Mouse (Mus musculus): ENCODE data around the gene Trim16. TPM values are rescaled to one million over a fixed set of nuclear protein-coding genes. Genes with fewer than 3 reads are reported as not detected.

Trim16 gene
- 24.2 TPM for polyA plus RNA-seq (2012; fragmentation: generic; extraction: Trizol)
- long read RNA-seq, experiment 1, transcript Trim16-201 (6 exons, 3,906 nt), result major isoform, 29 of 37 reads
- long read RNA-seq, experiment 1, partial matches to known transcripts, result 0 of 37 reads
- long read RNA-seq, experiment 1, other reads (novel, unspliced or antisense), result 7 of 37 reads
- long read RNA-seq, experiment 2, transcript Trim16-201 (6 exons, 3,906 nt), result major isoform, 591 of 663 reads
- long read RNA-seq, experiment 2, partial matches to known transcripts, result 3 of 663 reads
- long read RNA-seq, experiment 2, other reads (novel, unspliced or antisense), result 62 of 663 reads

- Histone ChIP-seq H3K79me2 (ENCODE audit: control insufficient read depth, insufficient read depth) (peaks cover 48% of the 10 kb centered on the region), H3K36me3 (ENCODE audit: control insufficient read depth, insufficient read depth) (peaks cover 21% of the 10 kb centered on the region), H3K27me3 (ENCODE audit: control insufficient read depth, insufficient read depth, insufficient read length) (no peaks in the 10 kb centered on the region), H3K4me3 (ENCODE audit: insufficient read depth, poor library complexity, severe bottlenecking) (peak within 1 kb of the TSS; percentile 77), H3ac (ENCODE audit: control insufficient read depth, insufficient read length, low read depth) (peak within 1 kb of the TSS; percentile 84), H3K79me3 (ENCODE audit: low read depth) (peaks cover 42% of the 10 kb centered on the region)
- TF ChIP-seq MYOD1 (IDR thresholded peaks at IDR 0.05; ENCODE audit: control insufficient read depth, insufficient read length, low read depth), result peak; percentile 97
- no peak for TF ChIP-seq FOSL1 (IDR thresholded peaks at IDR 0.05; ENCODE audit: insufficient read depth, low read length, poor library complexity, severe bottlenecking)
- no peak for TF ChIP-seq MYOG (IDR thresholded peaks at IDR 0.05; ENCODE audit: control insufficient read depth, extremely low read depth, insufficient read length)
- TF ChIP-seq USF1 (IDR thresholded peaks at IDR 0.05; ENCODE audit: low read depth), result peak; percentile 86
- peak; percentile 74 for TF ChIP-seq MAX (IDR thresholded peaks at IDR 0.05)
- TF ChIP-seq CTCF (IDR thresholded peaks at IDR 0.05; ENCODE audit: control insufficient read depth, insufficient read depth, insufficient read length), result no peak
- TF ChIP-seq CEBPB (IDR thresholded peaks at IDR 0.05; ENCODE audit: low read depth), result no peak
Observed at GRCm38 (mm10) chr11:62820059-62820541, at the start of gene Trim16. Gene Trim16, plus strand, starts transcription at chr11:62820231.

- Histone ChIP-seq H3ac (ENCODE audit: control insufficient read depth, insufficient read length, low read depth) (no peak overlapping the region), H3K4me3 (ENCODE audit: insufficient read depth, poor library complexity, severe bottlenecking) (no peak overlapping the region), H3K79me3 (ENCODE audit: low read depth) (no peaks in the 10 kb centered on the region), H3K36me3 (ENCODE audit: control insufficient read depth, insufficient read depth) (no peaks in the 10 kb centered on the region), H3K27me3 (ENCODE audit: control insufficient read depth, insufficient read depth, insufficient read length) (no peaks in the 10 kb centered on the region), H3K79me2 (ENCODE audit: control insufficient read depth, insufficient read depth) (no peaks in the 10 kb centered on the region)
- TF ChIP-seq USF1 (IDR thresholded peaks at IDR 0.05; ENCODE audit: low read depth), result no peak
- TF ChIP-seq CEBPB (IDR thresholded peaks at IDR 0.05; ENCODE audit: low read depth), result no peak
- TF ChIP-seq MAX (IDR thresholded peaks at IDR 0.05), result no peak
- TF ChIP-seq CTCF (IDR thresholded peaks at IDR 0.05; ENCODE audit: control insufficient read depth, insufficient read depth, insufficient read length), result no peak
- no peak for TF ChIP-seq FOSL1 (IDR thresholded peaks at IDR 0.05; ENCODE audit: insufficient read depth, low read length, poor library complexity, severe bottlenecking)
- no peak for TF ChIP-seq MYOG (IDR thresholded peaks at IDR 0.05; ENCODE audit: control insufficient read depth, extremely low read depth, insufficient read length)
- no peak for TF ChIP-seq MYOD1 (IDR thresholded peaks at IDR 0.05; ENCODE audit: control insufficient read depth, insufficient read length, low read depth)
Observed at GRCm38 (mm10) chr11:62776510-62776909, 43.5 kb upstream of the Trim16 start.

- Histone ChIP-seq H3K79me2 (ENCODE audit: control insufficient read depth, insufficient read depth) (no peaks in the 10 kb centered on the region), H3K79me3 (ENCODE audit: low read depth) (no peaks in the 10 kb centered on the region), H3K27me3 (ENCODE audit: control insufficient read depth, insufficient read depth, insufficient read length) (peaks cover 4% of the 10 kb centered on the region), H3ac (ENCODE audit: control insufficient read depth, insufficient read length, low read depth) (no peak within 1 kb of the TSS), H3K4me3 (ENCODE audit: insufficient read depth, poor library complexity, severe bottlenecking) (no peak within 1 kb of the TSS), H3K36me3 (ENCODE audit: control insufficient read depth, insufficient read depth) (no peaks in the 10 kb centered on the region)
- TF ChIP-seq FOSL1 (IDR thresholded peaks at IDR 0.05; ENCODE audit: insufficient read depth, low read length, poor library complexity, severe bottlenecking) (no peak), CTCF (IDR thresholded peaks at IDR 0.05; ENCODE audit: control insufficient read depth, insufficient read depth, insufficient read length) (no peak), MYOG (IDR thresholded peaks at IDR 0.05; ENCODE audit: control insufficient read depth, extremely low read depth, insufficient read length) (no peak), CEBPB (IDR thresholded peaks at IDR 0.05; ENCODE audit: low read depth) (no peak), USF1 (IDR thresholded peaks at IDR 0.05; ENCODE audit: low read depth) (no peak), MAX (IDR thresholded peaks at IDR 0.05) (no peak), MYOD1 (IDR thresholded peaks at IDR 0.05; ENCODE audit: control insufficient read depth, insufficient read length, low read depth) (no peak)
Observed at GRCm38 (mm10) chr11:62788935-62789616, 31.0 kb upstream of the Trim16 start, which contains the start of gene Zfp286. Gene Zfp286, minus strand, starts transcription at chr11:62789462.

GRCm38 (mm10) chr11:62789617-62789936, 30.5 kb upstream of the Trim16 start:
- H3K27me3 ChIP-seq (ENCODE audit: control insufficient read depth, insufficient read depth, insufficient read length), result peaks cover 4% of the 10 kb centered on the region
- H3ac ChIP-seq (ENCODE audit: control insufficient read depth, insufficient read length, low read depth), result no peak overlapping the region
- no peaks in the 10 kb centered on the region for H3K79me2 ChIP-seq (ENCODE audit: control insufficient read depth, insufficient read depth)
- TF ChIP-seq CTCF (IDR thresholded peaks at IDR 0.05; ENCODE audit: control insufficient read depth, insufficient read depth, insufficient read length) (no peak), MAX (IDR thresholded peaks at IDR 0.05) (no peak), FOSL1 (IDR thresholded peaks at IDR 0.05; ENCODE audit: insufficient read depth, low read length, poor library complexity, severe bottlenecking) (no peak), MYOD1 (IDR thresholded peaks at IDR 0.05; ENCODE audit: control insufficient read depth, insufficient read length, low read depth) (no peak), CEBPB (IDR thresholded peaks at IDR 0.05; ENCODE audit: low read depth) (no peak), MYOG (IDR thresholded peaks at IDR 0.05; ENCODE audit: control insufficient read depth, extremely low read depth, insufficient read length) (no peak), USF1 (IDR thresholded peaks at IDR 0.05; ENCODE audit: low read depth) (no peak)
- no peaks in the 10 kb centered on the region for H3K36me3 ChIP-seq (ENCODE audit: control insufficient read depth, insufficient read depth)
- H3K4me3 ChIP-seq (ENCODE audit: insufficient read depth, poor library complexity, severe bottlenecking), result no peak overlapping the region
- H3K79me3 ChIP-seq (ENCODE audit: low read depth), result no peaks in the 10 kb centered on the region

- no peak for TF ChIP-seq USF1 (IDR thresholded peaks at IDR 0.05; ENCODE audit: low read depth)
- TF ChIP-seq CTCF (IDR thresholded peaks at IDR 0.05; ENCODE audit: control insufficient read depth, insufficient read depth, insufficient read length), result no peak
- TF ChIP-seq CEBPB (IDR thresholded peaks at IDR 0.05; ENCODE audit: low read depth), result no peak
- TF ChIP-seq MYOG (IDR thresholded peaks at IDR 0.05; ENCODE audit: control insufficient read depth, extremely low read depth, insufficient read length), result no peak
- no peak for TF ChIP-seq FOSL1 (IDR thresholded peaks at IDR 0.05; ENCODE audit: insufficient read depth, low read length, poor library complexity, severe bottlenecking)
- no peak for TF ChIP-seq MAX (IDR thresholded peaks at IDR 0.05)
- no peak for TF ChIP-seq MYOD1 (IDR thresholded peaks at IDR 0.05; ENCODE audit: control insufficient read depth, insufficient read length, low read depth)
- Histone ChIP-seq H3K4me3 (ENCODE audit: insufficient read depth, poor library complexity, severe bottlenecking) (no peak overlapping the region), H3K27me3 (ENCODE audit: control insufficient read depth, insufficient read depth, insufficient read length) (peaks cover 3% of the 10 kb centered on the region), H3K79me2 (ENCODE audit: control insufficient read depth, insufficient read depth) (no peaks in the 10 kb centered on the region), H3ac (ENCODE audit: control insufficient read depth, insufficient read length, low read depth) (no peak overlapping the region), H3K36me3 (ENCODE audit: control insufficient read depth, insufficient read depth) (no peaks in the 10 kb centered on the region), H3K79me3 (ENCODE audit: low read depth) (no peaks in the 10 kb centered on the region)
Observed at GRCm38 (mm10) chr11:62804119-62804518, 15.9 kb upstream of the Trim16 start.
